Mouse (Mus musculus): ENCODE data around the gene Ano6. TPM values are rescaled to one million over a fixed set of nuclear protein-coding genes. Genes with fewer than 3 reads are reported as not detected.

Gene Ano6
- polyA plus RNA-seq, 1 experiment from 2014 or later, result 21.4 TPM

DNA sequence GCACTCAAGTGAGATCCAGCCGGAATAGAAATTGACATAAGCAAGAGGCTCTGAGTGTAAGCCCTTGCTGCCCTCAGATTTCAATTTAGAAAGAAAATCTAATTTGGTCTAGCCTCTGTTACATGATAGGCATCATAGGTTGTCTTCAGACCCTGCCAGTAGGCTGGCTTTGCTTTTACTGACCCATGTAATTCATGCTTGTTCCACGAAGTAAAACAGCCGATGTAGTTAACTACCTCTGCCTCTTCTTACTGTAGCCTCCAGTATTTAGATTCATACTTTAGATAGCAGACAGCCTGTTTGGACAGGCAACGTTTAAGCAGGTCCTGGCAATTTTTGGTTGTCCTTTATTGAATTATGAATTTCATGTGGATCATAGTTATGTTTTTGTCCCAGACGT lies 1.2 kb downstream of the Ano6 start:
- H3K9ac ChIP-seq, result peak overlapping the region; percentile 91

DNA sequence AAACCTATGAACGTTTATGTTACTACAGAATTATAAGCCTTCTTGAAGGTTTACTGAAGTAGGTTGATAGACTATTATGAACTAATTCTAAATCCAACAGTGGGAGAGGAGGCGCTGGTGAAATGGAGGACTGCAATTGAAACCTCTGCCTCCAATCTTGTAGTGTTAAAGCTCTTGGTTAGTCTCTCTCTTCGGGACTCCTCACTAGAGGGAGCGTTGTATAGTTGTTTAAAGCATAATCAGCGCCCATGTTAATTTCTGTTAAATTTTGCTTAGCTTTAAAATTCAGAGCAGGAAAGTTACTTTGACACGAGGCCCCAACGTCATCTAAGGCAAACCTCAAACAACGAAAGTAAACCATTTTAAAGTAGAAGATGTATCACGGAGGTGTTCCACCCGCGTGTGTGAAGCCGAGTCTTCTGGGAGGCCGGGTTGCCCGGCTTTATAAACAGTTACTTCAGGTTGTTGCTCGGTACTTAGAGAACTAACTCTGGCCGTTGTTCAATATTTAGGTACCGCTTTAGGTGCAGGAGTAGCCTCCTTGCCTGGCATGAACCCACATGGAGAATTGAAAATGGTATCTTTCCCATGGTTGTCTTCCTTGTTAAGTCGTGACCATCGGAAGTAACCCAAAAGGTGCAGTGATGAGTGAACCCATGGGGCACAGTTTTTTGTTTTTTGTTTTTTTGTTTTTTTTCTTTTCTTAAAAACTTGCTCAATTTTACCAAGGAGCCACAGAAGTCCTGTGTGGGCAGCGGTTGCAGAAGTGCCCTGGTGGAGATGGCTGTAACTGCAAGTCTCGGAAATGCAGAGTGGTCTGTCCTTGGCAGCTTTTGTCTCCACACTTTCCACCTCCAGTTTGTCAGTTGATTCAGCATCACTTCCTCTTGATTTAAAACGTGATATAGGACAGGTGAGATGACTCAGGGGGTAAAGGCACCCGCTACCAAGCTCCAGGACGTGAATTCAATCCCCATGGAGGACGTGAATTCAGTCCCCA lies 1.9 kb downstream of the Ano6 start:
- H3K4me2 ChIP-seq, result peak overlapping the region; percentile 62
- no peak overlapping the region for H3K27ac ChIP-seq
- WGBS, result 79% methylated on average over 25 of the region's 25 CpGs
- no peaks in the 10 kb centered on the region; the same call in 1 of the 2 replicates for H3K27me3 ChIP-seq
- no peak overlapping the region for H3K4me3 ChIP-seq
- ATAC-seq, result no peak
- no peak overlapping the region for H3K9ac ChIP-seq
- H3K36me3 ChIP-seq (ENCODE audit: poor library complexity, severe bottlenecking), result no peaks in the 10 kb centered on the region
- H3K9me3 ChIP-seq (replicated peaks), result no peaks in the 10 kb centered on the region
- peaks cover 43% of the 10 kb centered on the region for H3K4me1 ChIP-seq

More for the DNA sequence above, 1.2 kb downstream of the Ano6 start:
- H3K36me3 ChIP-seq (ENCODE audit: poor library complexity, severe bottlenecking), result no peaks in the 10 kb centered on the region
- H3K4me3 ChIP-seq, result peak overlapping the region; percentile 81
- no peaks in the 10 kb centered on the region for H3K9me3 ChIP-seq (replicated peaks)
- H3K27ac ChIP-seq, result no peak overlapping the region
- WGBS, result 67% methylated on average over 5 of the region's 5 CpGs
- ATAC-seq, result no peak
- H3K27me3 ChIP-seq, result no peaks in the 10 kb centered on the region; the same call in 1 of the 2 replicates
- H3K4me1 ChIP-seq, result peaks cover 43% of the 10 kb centered on the region
- H3K4me2 ChIP-seq, result peak overlapping the region; percentile 62

GRCm38 (mm10) chr15:95793748-95794491 lies 3.3 kb downstream of the Ano6 start:
- no peak for ATAC-seq
- WGBS, result 93% methylated on average over 9 of the region's 9 CpGs

DNA sequence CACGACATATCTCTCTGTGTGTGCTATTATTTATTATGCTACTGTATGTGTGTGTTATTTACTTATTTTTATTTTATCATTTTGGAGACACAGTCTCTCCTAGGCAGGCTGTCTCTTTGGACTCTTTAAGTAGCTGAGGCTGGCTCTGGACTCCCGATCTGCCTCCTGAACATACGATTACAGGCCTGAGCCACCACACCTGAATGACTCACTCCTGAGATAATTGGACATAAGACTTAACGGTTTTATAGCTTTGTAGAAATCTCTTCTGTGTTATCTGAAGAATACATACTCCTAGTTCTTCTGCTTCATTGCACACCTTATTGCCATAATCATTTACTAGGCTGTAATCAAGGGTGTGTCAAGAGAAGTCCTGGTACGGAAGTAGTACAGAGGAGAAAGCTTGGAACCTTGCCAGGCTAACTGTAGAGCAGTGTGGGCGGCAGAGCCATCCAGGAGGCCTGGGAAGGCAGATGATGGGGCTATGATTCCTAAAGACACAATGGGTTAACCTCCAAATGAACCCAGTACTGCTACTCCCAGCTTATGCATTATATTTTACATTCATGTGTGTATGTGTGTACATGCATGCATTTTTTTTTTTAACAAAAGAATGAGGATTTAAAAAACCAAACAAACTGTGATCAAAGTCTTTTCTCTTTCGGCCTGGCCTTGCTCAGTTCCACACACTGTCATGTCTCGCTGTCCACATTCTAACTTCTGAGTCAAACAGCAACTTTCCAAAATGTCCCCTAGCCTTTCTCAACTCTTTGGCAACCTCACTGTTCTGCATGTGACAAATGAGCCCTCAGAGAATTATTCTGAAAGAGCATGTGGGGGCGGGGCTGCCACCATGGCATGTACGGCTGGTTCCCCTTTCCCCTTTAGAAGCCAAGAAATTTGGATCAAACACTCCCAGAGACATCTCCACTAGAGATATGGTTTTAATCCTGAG lies 4.2 kb downstream of the Ano6 start:
- H3K9ac ChIP-seq, result no peak overlapping the region
- H3K4me1 ChIP-seq, result peaks cover 36% of the 10 kb centered on the region
- ATAC-seq, result no peak
- H3K36me3 ChIP-seq (ENCODE audit: poor library complexity, severe bottlenecking), result no peaks in the 10 kb centered on the region
- no peak overlapping the region for H3K27ac ChIP-seq
- 73% methylated on average over 10 of the region's 10 CpGs for WGBS
- H3K4me3 ChIP-seq, result no peak overlapping the region
- no peaks in the 10 kb centered on the region for H3K27me3 ChIP-seq
- H3K4me2 ChIP-seq, result no peak overlapping the region
- no peaks in the 10 kb centered on the region for H3K9me3 ChIP-seq (replicated peaks)

More at GRCm38 (mm10) chr15:95793748-95794491, 3.3 kb downstream of the Ano6 start:
- H3K9ac ChIP-seq, result no peak overlapping the region
- H3K4me2 ChIP-seq, result no peak overlapping the region
- no peak overlapping the region for H3K4me3 ChIP-seq
- H3K27me3 ChIP-seq, result no peaks in the 10 kb centered on the region; the same call in 1 of the 2 replicates
- H3K9me3 ChIP-seq (replicated peaks), result no peaks in the 10 kb centered on the region
- H3K36me3 ChIP-seq (ENCODE audit: poor library complexity, severe bottlenecking), result no peaks in the 10 kb centered on the region
- peaks cover 43% of the 10 kb centered on the region for H3K4me1 ChIP-seq
- H3K27ac ChIP-seq, result no peak overlapping the region

DNA sequence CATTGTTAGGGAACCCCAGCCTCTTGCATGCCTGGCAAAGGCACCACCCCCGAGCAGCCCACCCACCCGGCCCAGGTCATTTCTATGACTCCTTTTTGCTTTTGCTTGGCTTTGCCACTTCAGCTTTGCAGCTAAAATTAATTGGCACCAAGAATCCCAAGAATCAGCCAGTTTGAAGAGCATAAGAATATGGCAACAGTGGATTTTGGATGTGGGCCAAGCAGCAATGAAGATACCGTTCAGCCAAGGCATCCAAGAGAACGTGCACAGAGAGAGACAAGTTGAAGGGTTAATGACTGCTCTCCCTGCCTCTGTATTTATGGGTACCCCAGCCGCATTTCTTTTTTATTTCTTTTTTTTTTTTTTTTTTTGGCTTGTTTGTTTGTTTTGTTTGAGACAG lies 5.4 kb downstream of the Ano6 start:
- no peak overlapping the region for H3K4me3 ChIP-seq
- H3K9ac ChIP-seq, result no peak overlapping the region
- no peaks in the 10 kb centered on the region; the same call in 1 of the 2 replicates for H3K36me3 ChIP-seq (ENCODE audit: poor library complexity, severe bottlenecking)
- no peak for ATAC-seq
- H3K4me2 ChIP-seq, result no peak overlapping the region
- no peaks in the 10 kb centered on the region for H3K27me3 ChIP-seq
- H3K9me3 ChIP-seq (replicated peaks), result no peaks in the 10 kb centered on the region
- H3K4me1 ChIP-seq, result peaks cover 33% of the 10 kb centered on the region
- no peak overlapping the region for H3K27ac ChIP-seq
- 57% methylated on average over 5 of the region's 5 CpGs for WGBS

GRCm38 (mm10) chr15:95797144-95797983 lies 6.7 kb downstream of the Ano6 start:
- no peak for ATAC-seq
- Histone ChIP-seq H3K27me3 (no peaks in the 10 kb centered on the region), H3K27ac (no peak overlapping the region), H3K9me3 (replicated peaks) (no peaks in the 10 kb centered on the region), H3K4me1 (peaks cover 36% of the 10 kb centered on the region), H3K4me2 (no peak overlapping the region), H3K9ac (no peak overlapping the region), H3K36me3 (ENCODE audit: poor library complexity, severe bottlenecking) (no peaks in the 10 kb centered on the region; the same call in 1 of the 2 replicates), H3K4me3 (no peak overlapping the region)
- WGBS, result 68% methylated on average over 9 of the region's 9 CpGs

DNA sequence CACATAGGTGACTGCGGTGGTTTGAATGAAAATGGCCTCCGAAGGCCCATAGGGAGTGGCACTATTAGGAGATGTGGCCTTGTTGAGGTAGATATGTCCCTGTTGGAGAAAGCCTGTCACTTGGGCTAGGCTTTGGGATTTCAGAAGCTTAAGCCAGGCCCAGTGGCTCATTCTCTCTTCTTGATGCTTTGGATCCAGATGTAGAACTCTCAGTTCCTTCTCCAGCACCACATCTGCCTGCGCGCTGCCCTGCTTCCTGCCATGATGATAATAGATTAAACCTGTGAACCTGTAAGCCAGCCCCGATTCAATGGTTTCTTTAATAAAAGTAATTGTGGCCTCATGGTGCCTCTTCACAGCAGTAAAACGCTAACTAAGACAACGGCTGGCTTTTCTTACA lies 7.6 kb downstream of the Ano6 start:
- Histone ChIP-seq H3K9me3 (replicated peaks) (no peaks in the 10 kb centered on the region), H3K27me3 (no peaks in the 10 kb centered on the region), H3K4me2 (no peak overlapping the region), H3K9ac (no peak overlapping the region), H3K36me3 (ENCODE audit: poor library complexity, severe bottlenecking) (no peaks in the 10 kb centered on the region; the same call in 1 of the 2 replicates), H3K4me1 (peaks cover 36% of the 10 kb centered on the region), H3K27ac (no peak overlapping the region), H3K4me3 (no peak overlapping the region)
- WGBS, result 94% methylated on average over 7 of the region's 7 CpGs
- ATAC-seq, result no peak

DNA sequence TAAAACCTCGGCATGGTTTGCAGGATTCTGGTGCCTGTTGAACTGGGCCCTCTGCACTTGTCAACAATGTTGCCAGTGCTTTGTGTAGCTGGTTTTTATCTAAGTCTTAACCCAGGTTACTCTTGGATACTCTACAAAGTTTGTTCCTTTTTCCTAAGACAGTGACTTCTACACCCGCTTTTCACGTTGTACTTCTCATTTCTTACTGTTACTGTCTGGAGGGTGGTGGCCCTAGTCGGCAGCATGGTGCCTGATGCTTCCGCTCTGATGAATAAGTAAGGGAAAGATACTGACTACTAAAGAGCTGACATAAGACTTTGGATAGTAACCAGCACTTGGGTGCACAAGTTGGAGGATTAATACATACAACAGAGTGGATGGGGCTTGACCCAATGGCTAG lies 9.0 kb downstream of the Ano6 start:
- Histone ChIP-seq H3K27ac (no peak overlapping the region), H3K27me3 (no peaks in the 10 kb centered on the region), H3K9ac (no peak overlapping the region), H3K4me2 (no peak overlapping the region), H3K4me1 (peaks cover 44% of the 10 kb centered on the region), H3K4me3 (no peak overlapping the region), H3K36me3 (ENCODE audit: poor library complexity, severe bottlenecking) (no peaks in the 10 kb centered on the region; the same call in 1 of the 2 replicates), H3K9me3 (replicated peaks) (no peaks in the 10 kb centered on the region)
- no peak for ATAC-seq
- WGBS, result 96% methylated on average over 5 of the region's 5 CpGs

DNA sequence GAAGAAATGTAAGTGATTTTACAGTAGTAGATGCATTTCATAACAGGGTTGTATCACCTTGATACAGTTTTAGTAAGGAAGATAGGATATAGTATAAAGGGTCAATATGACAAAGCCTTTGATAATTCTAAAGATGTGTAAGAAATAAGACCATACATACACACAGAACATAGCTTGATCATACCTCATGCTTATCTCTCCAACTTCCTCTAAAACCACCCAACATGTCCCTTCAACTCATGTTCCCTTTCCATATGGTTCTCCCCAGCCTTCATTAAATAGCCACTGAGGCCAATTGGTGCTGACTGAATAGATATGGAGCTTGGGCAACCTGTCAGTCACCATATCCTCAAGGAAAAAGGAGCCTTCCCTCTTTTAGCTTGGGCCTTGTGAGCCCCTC lies 9.4 kb downstream of the Ano6 start:
- Histone ChIP-seq H3K4me2 (no peak overlapping the region), H3K36me3 (ENCODE audit: poor library complexity, severe bottlenecking) (no peaks in the 10 kb centered on the region; the same call in 1 of the 2 replicates), H3K9me3 (replicated peaks) (no peaks in the 10 kb centered on the region), H3K27ac (no peak overlapping the region), H3K4me1 (peaks cover 43% of the 10 kb centered on the region), H3K27me3 (no peaks in the 10 kb centered on the region), H3K9ac (no peak overlapping the region), H3K4me3 (no peak overlapping the region)
- ATAC-seq, result no peak

GRCm38 (mm10) chr15:95801261-95801979 lies 10.8 kb downstream of the Ano6 start:
- peaks cover 35% of the 10 kb centered on the region for H3K4me1 ChIP-seq
- H3K4me2 ChIP-seq, result no peak overlapping the region
- no peaks in the 10 kb centered on the region for H3K27me3 ChIP-seq
- no peak overlapping the region for H3K9ac ChIP-seq
- no peak for ATAC-seq
- no peaks in the 10 kb centered on the region; the same call in 1 of the 2 replicates for H3K36me3 ChIP-seq (ENCODE audit: poor library complexity, severe bottlenecking)
- no peak overlapping the region for H3K4me3 ChIP-seq
- WGBS, result 65% methylated on average over 21 of the region's 21 CpGs
- no peaks in the 10 kb centered on the region for H3K9me3 ChIP-seq (replicated peaks)
- H3K27ac ChIP-seq, result no peak overlapping the region

All from forebrain, embryonic 13.5 days (tissue).